Mouse (Mus musculus): ENCODE data around the gene Pkdcc.

The Pkdcc gene

GRCm38 (mm10) chr17:83246090-83246489 lies 31.0 kb downstream of the Pkdcc start:
- DNase-seq (ENCODE audit: low spot score in 2 of 2), result no peak

GRCm38 (mm10) chr17:83247176-83247575 lies 32.1 kb downstream of the Pkdcc start:
- no peak for DNase-seq (ENCODE audit: low spot score in 2 of 2)

GRCm38 (mm10) chr17:83248467-83248866 lies 33.4 kb downstream of the Pkdcc start:
- DNase-seq (ENCODE audit: low spot score in 2 of 2), result no peak

GRCm38 (mm10) chr17:83250903-83251526 lies 35.9 kb downstream of the Pkdcc start:
- no peak for DNase-seq (ENCODE audit: low spot score in 2 of 2)

GRCm38 (mm10) chr17:83253051-83253649 lies 38.1 kb downstream of the Pkdcc start:
- DNase-seq (ENCODE audit: low spot score in 2 of 2), result peak in 1 of 2 experiments; percentile 45

GRCm38 (mm10) chr17:83267202-83268128 lies 52.4 kb downstream of the Pkdcc start:
- peak; percentile 68 to 81 for DNase-seq (ENCODE audit: low spot score in 2 of 2)

GRCm38 (mm10) chr17:83271509-83271908 lies 56.4 kb downstream of the Pkdcc start:
- peak in 1 of 2 experiments; percentile 79 for DNase-seq (ENCODE audit: low spot score in 2 of 2)

GRCm38 (mm10) chr17:83272641-83273040 lies 57.5 kb downstream of the Pkdcc start:
- no peak for DNase-seq (ENCODE audit: low spot score in 2 of 2)

- no peak for DNase-seq (ENCODE audit: low spot score in 2 of 2)
Measured at GRCm38 (mm10) chr17:83273636-83274035, 58.5 kb downstream of the Pkdcc start.

- no peak for DNase-seq (ENCODE audit: low spot score in 2 of 2)
Measured at GRCm38 (mm10) chr17:83274101-83274500, 59.0 kb downstream of the Pkdcc start.
